Mouse (Mus musculus) skeletal muscle tissue, adult 2 months (tissue): ENCODE data around the gene Eef1g.
A peak's percentile ranks its signal among the peaks of the same experiment; 100 is the strongest.

ENCODE experiments used
- DNase-seq: peaks from one replicate; pipeline ENCODE4 v3.0.0-alpha.2; 2012; ENCODE audit warnings: low read depth, low spot score

Eef1g gene

GRCm38 (mm10) chr19:9023021-9023778 lies 56.4 kb downstream of the Eef1g start:
- peak; percentile 60 for DNase-seq

- DNase-seq: no peak
These were observed 58.9 kb downstream of the Eef1g start for GRCm38 (mm10) chr19:9025562-9026257.

- peak; percentile 27 for DNase-seq
These were observed 59.8 kb downstream of the Eef1g start for GRCm38 (mm10) chr19:9026634-9027033.

- peak; percentile 32 for DNase-seq
These were observed 61.0 kb downstream of the Eef1g start for GRCm38 (mm10) chr19:9027795-9028194.
